Mouse (Mus musculus): Measurements from ENCODE around the gene Ece2. TPM values are rescaled to one million over a fixed set of nuclear protein-coding genes. Genes with fewer than 3 reads are reported as not detected.
A peak's percentile ranks its signal among the peaks of the same experiment; 100 is the strongest.
"Not testable (repeated sequence)": the region's sequence is repeated elsewhere in the genome, so short reads cannot be mapped to it uniquely, and the experiment has no call there.

The Ece2 gene
- polyA plus RNA-seq, 1 experiment from 2014 or later: 1.3 TPM

DNA sequence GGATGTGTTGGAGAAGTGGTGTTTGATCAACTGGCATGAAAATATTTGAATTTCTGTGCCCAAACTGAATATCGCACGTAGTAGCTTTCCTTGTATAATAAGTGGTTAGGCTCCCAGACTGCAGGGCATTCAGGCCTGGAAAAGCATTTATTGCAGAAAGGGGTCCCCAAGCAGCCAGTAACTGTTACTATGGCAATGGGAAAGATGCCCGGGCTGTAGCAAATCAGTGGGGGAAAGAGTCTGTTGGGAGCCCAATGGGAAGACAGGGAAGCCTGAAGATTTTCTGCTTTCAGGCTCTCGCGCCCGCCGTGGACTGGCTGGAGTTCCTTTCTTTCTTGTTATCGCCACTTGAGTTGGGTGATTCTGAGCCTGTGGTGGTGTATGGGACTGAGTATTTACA is 8.7 kb downstream of the Ece2 start:
- Histone ChIP-seq H3K27ac (no peak overlapping the region), H3K4me2 (replicated peaks) (no peak overlapping the region), H3K36me3 (no peaks in the 10 kb centered on the region), H3K4me1 (replicated peaks) (no peaks in the 10 kb centered on the region), H3K9me3 (no peaks in the 10 kb centered on the region), H3K27me3 (replicated peaks) (no peaks in the 10 kb centered on the region), H3K9ac (no peak overlapping the region), H3K4me3 (replicated peaks) (no peak overlapping the region)
- no peak for ATAC-seq
- 80% methylated on average over 8 of the region's 8 CpGs for whole genome bisulfite sequencing

DNA sequence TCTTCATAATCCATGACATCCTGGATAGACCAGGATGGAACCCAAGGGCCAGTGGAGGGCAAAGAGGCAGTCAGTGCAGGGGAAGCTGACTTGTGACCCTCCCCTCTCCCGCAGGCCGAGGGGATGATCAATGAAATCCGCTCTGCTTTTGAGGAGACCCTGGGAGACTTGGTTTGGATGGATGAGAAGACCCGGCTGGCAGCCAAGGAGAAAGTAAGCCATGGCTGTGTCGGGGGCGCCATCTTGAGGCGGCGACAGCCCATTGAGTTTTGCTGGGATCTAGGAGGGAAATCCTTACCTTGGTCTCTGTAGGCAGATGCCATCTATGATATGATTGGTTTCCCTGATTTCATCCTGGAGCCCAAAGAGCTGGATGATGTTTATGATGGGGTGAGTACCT is 12.5 kb downstream of the Ece2 start:
- Histone ChIP-seq H3K27me3 (replicated peaks) (no peaks in the 10 kb centered on the region), H3K9me3 (no peaks in the 10 kb centered on the region), H3K4me1 (replicated peaks) (no peaks in the 10 kb centered on the region), H3K9ac (no peak overlapping the region), H3K27ac (no peak overlapping the region), H3K36me3 (no peaks in the 10 kb centered on the region), H3K4me2 (replicated peaks) (no peak overlapping the region), H3K4me3 (replicated peaks) (no peak overlapping the region)
- WGBS: 0% methylated on average over 8 of the region's 8 CpGs
- ATAC-seq: peak; percentile 63

DNA sequence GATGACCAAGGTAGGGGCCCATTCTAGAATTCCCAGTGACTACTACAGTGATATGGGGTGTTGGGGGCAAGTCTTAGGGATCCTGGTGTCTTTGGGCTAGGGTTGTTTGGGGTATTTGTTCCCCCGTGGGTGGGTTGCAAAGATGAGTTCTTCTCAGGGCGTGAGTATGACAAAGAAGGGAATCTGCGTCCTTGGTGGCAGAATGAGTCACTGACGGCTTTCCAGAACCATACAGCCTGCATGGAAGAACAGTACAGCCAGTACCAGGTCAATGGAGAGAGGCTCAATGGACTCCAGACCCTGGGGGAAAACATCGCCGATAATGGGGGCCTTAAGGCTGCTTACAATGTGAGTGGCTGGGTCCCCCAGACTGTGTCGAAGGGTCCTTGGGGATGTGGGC is 14.3 kb downstream of the Ece2 start:
- WGBS: 85% methylated on average over 7 of the region's 7 CpGs

DNA sequence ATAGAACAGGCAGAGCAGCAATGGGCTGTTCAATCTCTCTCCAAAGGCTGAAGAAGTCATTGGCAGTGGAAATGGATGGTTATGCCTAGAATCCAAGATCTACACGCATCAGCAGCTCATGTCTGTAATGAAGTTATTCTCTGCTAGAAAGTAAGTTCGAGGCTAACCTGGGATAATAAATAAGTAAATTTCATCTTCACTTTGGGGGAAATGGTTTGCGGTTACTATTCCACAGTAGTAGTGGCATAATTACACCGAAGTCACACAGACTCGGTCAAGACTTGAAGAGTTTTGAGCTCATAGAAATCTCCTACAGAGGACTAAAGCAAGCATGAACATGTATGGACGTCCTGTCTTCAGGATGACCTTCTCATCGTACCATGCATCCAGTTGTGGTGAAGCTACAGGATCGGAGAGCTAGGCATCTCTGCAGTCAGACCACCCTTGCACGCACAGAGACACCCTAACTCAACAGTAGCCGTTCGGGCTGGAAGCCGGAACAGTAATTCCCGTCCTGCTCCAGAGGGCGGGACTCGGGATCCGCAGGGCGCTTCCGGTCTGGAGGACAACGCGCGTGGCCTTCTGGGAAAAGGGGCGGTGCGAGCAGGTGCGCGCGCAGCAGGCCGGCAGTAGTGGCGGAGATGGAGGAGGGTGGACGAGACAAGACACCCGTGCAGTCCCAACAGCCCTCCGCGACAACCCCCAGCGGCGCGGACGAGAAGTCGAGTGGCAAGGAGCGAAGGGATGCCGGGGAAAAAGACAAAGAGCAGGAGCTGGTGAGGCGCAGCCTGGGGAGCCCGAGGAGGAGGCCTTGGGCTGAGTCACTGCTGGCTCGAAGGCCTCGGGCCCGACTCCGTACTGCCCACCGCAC is 21.7 kb downstream of the Ece2 start, which contains the start of gene Psmd2:
Psmd2 (plus strand) TSS at position 577 of the 871 bp plus-strand sequence.
- H3K36me3 ChIP-seq: peaks cover 15% of the 10 kb centered on the region
- H3K9ac ChIP-seq: peak within 1 kb of the TSS; percentile 87
- no peaks in the 10 kb centered on the region for H3K9me3 ChIP-seq
- WGBS: 2% methylated on average over 46 of the region's 46 CpGs
- peak within 1 kb of the TSS; percentile 70 for H3K4me3 ChIP-seq (replicated peaks)
- peak within 1 kb of the TSS; percentile 78 for H3K4me2 ChIP-seq (replicated peaks)
- H3K27ac ChIP-seq: peak within 1 kb of the TSS; percentile 72
- no peaks in the 10 kb centered on the region for H3K27me3 ChIP-seq (replicated peaks)
- peaks cover 6% of the 10 kb centered on the region; the same call in 1 of the 2 replicates for H3K4me1 ChIP-seq (replicated peaks)
- ATAC-seq: peak; percentile 98

More for the DNA sequence above, 14.3 kb downstream of the Ece2 start:
- Histone ChIP-seq H3K27ac (no peak overlapping the region), H3K36me3 (no peaks in the 10 kb centered on the region), H3K4me2 (replicated peaks) (no peak overlapping the region), H3K9me3 (no peaks in the 10 kb centered on the region), H3K27me3 (replicated peaks) (no peaks in the 10 kb centered on the region), H3K4me1 (replicated peaks) (no peaks in the 10 kb centered on the region), H3K9ac (no peak overlapping the region), H3K4me3 (replicated peaks) (no peak overlapping the region)
- no peak for ATAC-seq

DNA sequence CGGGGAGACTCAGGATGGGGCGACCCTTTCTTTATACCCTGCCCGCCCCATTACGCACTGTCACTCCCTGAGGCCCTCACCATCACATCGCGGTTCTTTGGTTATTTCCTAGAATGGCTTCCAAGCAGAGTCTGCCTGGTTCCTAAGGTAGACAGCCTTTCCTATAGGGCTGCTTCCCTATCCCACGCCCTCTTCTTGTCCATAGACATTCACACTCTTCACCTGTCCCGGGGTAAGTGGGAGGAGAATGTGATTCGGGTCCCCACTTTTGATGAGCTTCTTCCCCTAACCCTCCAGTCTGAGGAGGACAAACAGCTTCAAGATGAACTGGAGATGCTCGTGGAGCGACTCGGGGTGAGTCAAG is 22.3 kb downstream of the Ece2 start:
- no peak overlapping the region for H3K27ac ChIP-seq
- peak overlapping the region; percentile 78 for H3K4me2 ChIP-seq (replicated peaks)
- 8% methylated on average over 12 of the region's 12 CpGs for WGBS
- H3K36me3 ChIP-seq: peaks cover 21% of the 10 kb centered on the region
- H3K27me3 ChIP-seq (replicated peaks): no peaks in the 10 kb centered on the region
- H3K9me3 ChIP-seq: no peaks in the 10 kb centered on the region
- H3K4me3 ChIP-seq (replicated peaks): peak overlapping the region; percentile 70
- H3K4me1 ChIP-seq (replicated peaks): peaks cover 6% of the 10 kb centered on the region; the same call in 1 of the 2 replicates
- peak overlapping the region; percentile 87 for H3K9ac ChIP-seq
- 0 out of 2 replicates have a peak, but pooled peaks have one; percentile 1 for ATAC-seq

DNA sequence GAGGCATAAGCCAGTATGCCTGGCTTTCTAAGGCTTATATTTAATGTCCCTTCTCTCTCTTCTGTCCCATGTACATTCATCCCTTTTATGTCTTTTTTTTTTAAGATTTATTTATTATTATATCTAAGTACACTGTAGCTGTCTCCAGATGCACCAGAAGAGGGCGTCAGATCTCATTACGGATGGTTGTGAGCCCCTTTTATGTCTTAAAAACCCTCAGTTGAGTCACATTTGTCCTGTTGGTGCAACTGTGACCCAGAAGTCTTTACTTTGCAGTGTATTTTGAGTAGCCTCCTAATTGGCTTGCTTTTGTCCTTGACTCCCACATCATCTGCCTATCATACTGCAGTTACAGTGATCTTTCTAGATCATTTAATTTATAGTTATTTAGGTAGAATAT is 23.7 kb downstream of the Ece2 start:
- Histone ChIP-seq H3K27ac (no peak overlapping the region), H3K36me3 (peaks cover 34% of the 10 kb centered on the region), H3K4me3 (replicated peaks) (no peak overlapping the region), H3K9ac (no peak overlapping the region), H3K27me3 (replicated peaks) (no peaks in the 10 kb centered on the region), H3K9me3 (no peaks in the 10 kb centered on the region), H3K4me1 (replicated peaks) (peaks cover 6% of the 10 kb centered on the region; the same call in 1 of the 2 replicates), H3K4me2 (replicated peaks) (no peak overlapping the region)
- ATAC-seq: no peak
- 65% methylated on average over 2 of the region's 2 CpGs for WGBS

DNA sequence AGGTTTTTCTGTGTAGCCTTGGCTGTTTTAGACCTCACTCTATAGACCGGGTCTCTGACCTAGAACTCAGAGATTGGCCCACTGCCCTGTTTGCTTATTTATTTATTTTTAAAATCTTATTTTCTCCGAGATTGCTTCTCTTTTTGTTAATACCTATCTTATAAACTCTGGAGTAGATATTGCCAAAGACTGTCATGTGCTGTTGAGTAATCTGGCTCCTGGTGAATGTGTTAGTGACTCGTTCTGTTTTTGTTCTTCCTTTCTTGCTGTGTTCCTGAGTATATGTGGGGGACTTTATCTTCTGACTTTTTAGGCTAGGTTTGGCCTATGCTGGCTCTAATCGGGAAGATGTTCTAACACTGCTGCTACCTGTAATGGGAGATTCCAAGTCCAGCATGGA is 28.0 kb downstream of the Ece2 start:
- no peaks in the 10 kb centered on the region for H3K9me3 ChIP-seq
- no peak overlapping the region for H3K4me2 ChIP-seq (replicated peaks)
- no peak overlapping the region for H3K9ac ChIP-seq
- H3K4me1 ChIP-seq (replicated peaks): peaks cover 2% of the 10 kb centered on the region; the same call in 1 of the 2 replicates
- ATAC-seq: no peak
- 89% methylated on average over 4 of the region's 4 CpGs for WGBS
- H3K27ac ChIP-seq: no peak overlapping the region
- peaks cover 71% of the 10 kb centered on the region for H3K36me3 ChIP-seq
- no peak overlapping the region for H3K4me3 ChIP-seq (replicated peaks)
- no peaks in the 10 kb centered on the region for H3K27me3 ChIP-seq (replicated peaks)

DNA sequence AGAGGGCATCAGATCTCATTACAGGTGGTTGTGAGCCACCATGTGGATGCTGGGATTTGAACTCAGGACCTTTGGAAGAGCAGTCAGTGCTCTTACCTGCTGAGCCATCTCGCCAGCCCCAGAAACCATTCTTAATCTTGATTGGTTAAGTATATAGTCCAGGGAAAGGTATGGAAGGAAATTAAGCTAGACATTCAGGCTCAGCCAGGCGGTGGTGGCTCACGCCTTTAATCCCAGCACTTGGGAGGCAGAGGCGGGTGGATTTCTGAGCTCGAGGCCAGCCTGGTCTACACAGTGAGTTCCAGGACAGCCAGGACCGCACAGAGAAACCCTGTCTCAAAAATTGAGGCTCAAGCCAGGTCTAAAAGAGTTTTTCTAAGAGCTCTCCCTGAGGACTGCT is 38.4 kb downstream of the Ece2 start, which contains the start of gene Eif4g1:
Eif4g1 (plus strand) TSS at position 301 of the 400 bp plus-strand sequence.
- H3K4me2 ChIP-seq (replicated peaks); H3K4me1 ChIP-seq (replicated peaks); H3K36me3 ChIP-seq; H3K9me3 ChIP-seq; H3K27ac ChIP-seq; H3K4me3 ChIP-seq (replicated peaks); ATAC-seq; H3K9ac ChIP-seq; H3K27me3 ChIP-seq (replicated peaks): not testable (repeated sequence)
- WGBS: 97% methylated on average over 5 of the region's 6 CpGs

DNA sequence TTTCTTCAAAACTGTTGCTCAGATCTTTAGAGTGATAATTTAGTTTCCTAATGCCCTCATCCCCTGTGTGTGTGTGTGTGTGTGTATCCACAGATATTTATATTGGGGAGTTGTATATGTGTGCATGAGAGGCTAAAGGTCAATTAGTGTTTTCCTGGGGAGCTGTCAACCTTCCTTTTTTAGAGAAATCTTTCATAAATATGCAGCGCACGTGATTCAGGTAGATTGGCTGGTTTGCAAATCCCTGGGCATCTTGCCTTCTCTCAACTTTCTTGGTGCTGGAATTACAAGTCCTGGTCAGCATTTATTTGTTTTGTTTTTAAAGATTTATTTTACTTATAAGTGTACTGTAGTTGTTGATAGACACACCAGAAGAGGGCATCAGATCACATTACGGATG is 40.7 kb downstream of the Ece2 start:
- H3K4me3 ChIP-seq (replicated peaks): no peak overlapping the region
- H3K27me3 ChIP-seq (replicated peaks): no peaks in the 10 kb centered on the region
- H3K4me1 ChIP-seq (replicated peaks): peaks cover 22% of the 10 kb centered on the region
- H3K4me2 ChIP-seq (replicated peaks): no peak overlapping the region
- no peaks in the 10 kb centered on the region for H3K9me3 ChIP-seq
- peaks cover 4% of the 10 kb centered on the region; the same call in 1 of the 2 replicates for H3K36me3 ChIP-seq
- ATAC-seq: no peak
- WGBS: 82% methylated on average over 3 of the region's 3 CpGs
- no peak overlapping the region for H3K9ac ChIP-seq
- H3K27ac ChIP-seq: no peak overlapping the region

DNA sequence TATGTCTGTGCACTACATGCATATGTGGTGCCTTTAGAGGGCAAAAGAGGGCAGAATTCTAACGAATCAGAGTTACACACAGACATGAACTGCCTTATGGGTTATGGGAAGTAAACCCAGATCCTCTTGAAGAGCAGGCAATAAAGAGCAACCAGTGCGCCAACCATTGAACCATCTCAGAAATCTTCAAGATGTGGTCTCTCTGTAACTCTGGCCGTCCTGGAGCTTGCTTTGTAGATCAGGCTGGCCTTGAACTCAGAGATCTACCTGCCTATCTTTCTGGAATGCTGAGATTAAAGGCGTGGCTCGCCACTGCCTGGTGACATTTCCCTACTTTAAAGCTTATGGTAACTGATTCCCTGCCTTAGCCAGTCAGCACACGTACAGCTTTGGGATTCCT is 42.3 kb downstream of the Ece2 start:
- no peak for ATAC-seq
- 26% methylated on average over 6 of the region's 6 CpGs for WGBS
- Histone ChIP-seq H3K4me2 (replicated peaks) (peak overlapping the region; percentile 88), H3K27ac (peak overlapping the region; percentile 44; the same call in 1 of the 2 replicates), H3K4me1 (replicated peaks) (peaks cover 26% of the 10 kb centered on the region), H3K36me3 (peaks cover 14% of the 10 kb centered on the region), H3K27me3 (replicated peaks) (no peaks in the 10 kb centered on the region), H3K9ac (no peak overlapping the region), H3K9me3 (no peaks in the 10 kb centered on the region), H3K4me3 (replicated peaks) (peak overlapping the region; percentile 86)

DNA sequence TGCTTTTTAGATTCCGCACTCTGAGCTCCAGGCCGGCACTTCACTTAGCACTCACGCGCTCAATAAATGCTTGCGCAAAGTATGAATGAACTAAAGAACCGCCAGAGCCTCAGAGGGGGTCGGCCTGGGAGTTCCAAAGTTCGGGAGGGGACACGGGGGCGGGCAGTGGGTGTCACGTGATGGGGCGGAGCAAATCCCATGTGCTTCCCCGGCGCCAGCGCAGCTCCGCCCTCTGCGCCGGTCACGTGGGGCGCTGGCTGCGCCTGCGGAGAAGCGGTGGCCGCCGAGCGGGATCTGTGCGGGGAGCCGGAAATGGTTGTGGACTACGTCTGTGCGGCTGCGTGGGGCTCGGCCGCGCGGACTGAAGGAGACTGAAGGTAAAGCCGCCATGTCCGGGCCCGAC is 42.9 kb downstream of the Ece2 start:
- under 1% methylated on average over 38 of the region's 38 CpGs for WGBS
- peaks cover 26% of the 10 kb centered on the region for H3K4me1 ChIP-seq (replicated peaks)
- H3K9ac ChIP-seq: peak overlapping the region; percentile 89
- peak; percentile 96 for ATAC-seq
- H3K9me3 ChIP-seq: no peaks in the 10 kb centered on the region
- H3K27me3 ChIP-seq (replicated peaks): no peaks in the 10 kb centered on the region
- H3K36me3 ChIP-seq: peaks cover 17% of the 10 kb centered on the region
- peak overlapping the region; percentile 94 for H3K27ac ChIP-seq
- peak overlapping the region; percentile 88 for H3K4me2 ChIP-seq (replicated peaks)
- peak overlapping the region; percentile 86 for H3K4me3 ChIP-seq (replicated peaks)

DNA sequence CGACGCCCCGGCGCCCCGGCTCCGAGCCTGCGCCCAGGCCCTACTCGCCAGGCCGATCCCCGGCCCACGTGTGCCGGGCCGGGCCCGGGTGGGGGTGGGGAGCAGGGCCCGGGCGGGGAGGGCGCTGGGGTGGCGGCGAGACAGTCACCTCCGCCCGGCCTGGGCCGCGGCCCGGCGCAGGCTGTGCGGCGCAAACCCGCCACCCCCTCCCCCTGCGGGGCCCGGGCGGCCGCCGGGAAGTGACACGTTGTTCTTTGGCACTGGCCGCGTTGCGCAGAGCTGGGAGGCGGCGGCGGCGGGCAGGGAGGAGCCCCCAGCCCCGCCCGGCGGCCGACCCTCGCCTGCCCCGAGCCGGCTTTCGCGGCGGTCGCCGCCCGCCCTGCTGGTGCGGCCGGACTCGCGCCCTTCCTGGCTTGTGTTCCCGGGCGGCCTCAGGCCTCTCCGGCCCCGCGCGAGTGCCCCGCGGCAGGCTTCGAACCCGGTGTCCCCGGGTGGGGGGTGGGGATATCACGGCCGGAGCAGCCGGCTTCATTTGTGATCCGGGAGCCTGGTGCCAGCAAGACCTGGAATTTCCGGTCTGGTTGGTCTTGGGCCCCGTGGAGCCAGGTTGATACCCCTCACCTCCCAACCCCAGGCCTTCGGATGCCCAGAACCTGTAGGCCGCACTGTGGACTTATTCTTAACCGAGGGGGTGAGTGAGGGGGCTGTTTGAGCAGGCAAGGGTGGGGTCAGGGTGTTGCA is 43.5 kb downstream of the Ece2 start:
- Histone ChIP-seq H3K4me2 (replicated peaks) (peak overlapping the region; percentile 88), H3K9me3 (no peaks in the 10 kb centered on the region), H3K27me3 (replicated peaks) (no peaks in the 10 kb centered on the region), H3K9ac (peak overlapping the region; percentile 89), H3K4me1 (replicated peaks) (peaks cover 26% of the 10 kb centered on the region), H3K4me3 (replicated peaks) (peak overlapping the region; percentile 86), H3K36me3 (peaks cover 23% of the 10 kb centered on the region), H3K27ac (peak overlapping the region; percentile 94)
- under 1% methylated on average over 70 of the region's 78 CpGs for WGBS
- peak; percentile 81 for ATAC-seq

Data from intestine, embryonic 15.5 days (tissue).